Mouse (Mus musculus): Measurements from ENCODE around the gene Ralbp1. TPM values are rescaled to one million over a fixed set of nuclear protein-coding genes. Genes with fewer than 3 reads are reported as not detected.

Ralbp1 gene
- total RNA-seq, 2 experiments from 2014 or later: 30.7 to 38.1 TPM

DNA sequence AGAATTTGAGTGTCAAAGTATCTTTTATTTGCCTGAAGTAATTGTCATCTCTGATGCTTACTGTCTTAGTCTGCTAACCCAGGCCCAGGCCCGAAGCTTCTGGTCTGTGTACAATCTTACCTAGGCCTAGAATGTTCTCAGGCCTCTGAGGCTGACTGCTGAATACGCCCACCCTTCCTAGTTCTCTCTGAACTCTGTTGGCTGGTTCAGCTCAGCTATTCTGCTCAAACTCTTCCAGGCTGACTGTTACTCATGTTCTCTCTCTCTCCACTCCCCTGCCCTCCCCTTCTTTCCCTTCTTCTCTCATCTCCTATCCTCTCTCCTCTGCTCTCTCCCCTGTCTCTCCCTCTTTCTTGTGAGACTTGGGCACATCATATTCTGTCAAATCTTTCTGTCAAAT is 79.2 kb downstream of the Ralbp1 start:
- intact Hi-C loops (cut with DNase I): no loop called here
- DNase-seq: no peak

DNA sequence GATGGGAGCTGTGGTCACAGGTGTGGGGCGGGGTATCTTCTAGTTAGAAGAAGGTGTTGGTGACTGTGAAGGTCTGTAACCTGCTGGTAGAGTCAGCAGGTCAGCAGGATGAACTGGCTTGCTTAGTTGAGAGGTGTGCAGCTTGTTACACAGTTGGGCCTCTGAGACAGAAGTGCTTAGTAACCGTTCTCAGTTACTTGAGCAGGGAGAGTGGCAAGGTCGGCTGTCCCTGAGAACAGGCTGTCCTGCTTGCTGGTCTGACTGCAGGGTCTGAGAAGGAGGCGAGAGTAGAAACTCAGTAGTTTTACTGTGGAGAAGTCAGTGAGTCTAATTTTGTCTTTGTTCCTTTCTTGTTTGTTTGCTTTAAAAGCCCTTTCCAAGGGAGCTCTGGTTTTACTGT is 79.6 kb downstream of the Ralbp1 start:
- DNase-seq: no peak
- intact Hi-C loops (cut with DNase I): no loop called here

DNA sequence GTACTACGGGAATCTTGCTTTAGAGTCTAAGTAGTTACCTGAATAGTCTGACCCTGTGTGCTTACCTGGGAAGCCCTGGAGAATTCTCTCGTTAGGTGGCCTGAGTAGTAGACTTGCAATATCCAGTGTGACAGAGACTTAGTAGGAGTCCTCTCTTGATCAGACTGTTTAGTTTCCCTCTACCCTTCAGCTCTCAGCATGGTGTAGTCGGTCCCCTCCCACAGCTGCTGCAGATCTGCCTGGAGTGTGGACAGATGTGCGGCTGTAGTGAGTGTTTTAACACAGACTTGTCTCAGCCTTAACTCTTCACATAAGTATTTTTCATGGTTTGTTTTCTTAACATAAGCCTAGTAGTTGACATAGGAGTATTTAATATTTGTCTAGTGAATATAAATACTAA is 83.6 kb downstream of the Ralbp1 start:
- intact Hi-C loops (cut with DNase I): no loop called here
- DNase-seq: peak in 1 of 2 experiments; percentile 33

DNA sequence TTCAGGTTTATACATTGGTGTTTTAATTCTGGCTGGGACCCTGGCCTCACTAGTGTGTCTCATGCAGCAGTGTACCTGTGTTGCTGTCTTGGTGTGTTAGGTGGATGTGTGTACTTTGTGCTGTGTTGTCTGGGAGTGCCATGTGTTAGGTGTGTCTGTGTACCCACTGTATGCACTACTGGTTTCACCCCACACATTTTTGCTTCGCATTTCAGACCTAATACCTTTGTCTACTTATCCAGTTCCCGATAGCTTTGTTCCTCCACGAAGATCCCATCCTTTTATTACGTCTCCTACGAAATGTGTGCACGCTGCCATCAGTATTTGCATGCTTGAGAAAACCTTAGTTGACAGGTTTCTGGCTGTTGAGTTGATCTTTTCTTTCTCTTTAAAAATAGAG is 85.1 kb downstream of the Ralbp1 start:
- no peak for DNase-seq
- intact Hi-C loops (cut with DNase I): no loop called here

DNA sequence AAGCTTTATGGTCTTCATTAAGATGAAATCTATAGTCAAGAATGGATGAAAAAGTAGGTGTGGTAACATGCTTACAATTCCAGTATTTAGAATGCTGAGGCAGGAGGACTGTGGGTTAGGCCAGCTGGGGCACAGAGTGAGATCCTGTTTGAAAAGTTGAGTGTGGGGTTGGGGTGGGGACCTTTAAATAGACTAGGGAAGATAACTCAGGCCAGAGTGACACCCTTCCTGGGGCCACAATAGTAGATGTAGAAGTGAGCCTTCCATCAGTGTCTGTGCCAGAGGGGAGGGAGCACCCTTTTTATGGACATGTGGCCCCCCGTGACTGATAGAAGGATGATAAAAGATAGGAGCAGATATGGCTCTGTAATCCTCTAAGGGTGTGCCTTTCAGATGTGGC is 86.2 kb downstream of the Ralbp1 start:
- no peak for DNase-seq
- intact Hi-C loops (cut with DNase I): no loop called here

DNA sequence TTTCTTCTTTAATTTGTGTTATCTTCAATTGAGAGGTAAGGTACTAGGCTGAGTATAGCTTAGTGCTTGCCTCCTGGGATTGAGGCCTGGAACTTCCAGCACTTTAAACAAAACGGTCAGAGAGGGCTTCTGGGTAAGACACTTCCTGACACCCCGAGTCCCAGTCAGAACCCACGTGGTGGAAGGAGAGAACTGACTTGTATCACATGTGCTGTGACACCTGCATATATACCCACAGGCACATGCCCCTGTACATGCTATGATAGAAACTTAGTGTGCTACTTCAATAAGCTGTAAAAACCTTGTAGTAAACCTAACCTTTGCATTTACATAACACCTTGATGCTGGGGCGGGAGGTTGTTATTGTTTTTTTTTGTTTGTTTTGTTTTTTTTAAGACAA is 87.2 kb downstream of the Ralbp1 start:
- intact Hi-C loops (cut with DNase I): no loop called here
- DNase-seq: no peak

Other genes starting within 250 kb of the Ralbp1 start
- under 1 TPM; 0.15 to 0.19 TPM for gene Txndc2, start 243.6 kb downstream of the Ralbp1 start, total RNA-seq (2021)
- 10 to 100 TPM; 42.9 to 46.5 TPM for gene Rab31, start 113.0 kb downstream of the Ralbp1 start, total RNA-seq (2021)
- gene Ppp4r1, start 103.2 kb downstream of the Ralbp1 start, total RNA-seq (2021): 10 to 100 TPM; 73.8 to 81.2 TPM
- 10 to 100 TPM; 67.5 to 71.5 TPM for gene Twsg1, start 65.4 kb upstream of the Ralbp1 start, total RNA-seq (2021)
- gene Ankrd12, start 191.3 kb upstream of the Ralbp1 start, total RNA-seq (2021): 10 to 100 TPM; 16.6 to 18.6 TPM
- 1,000 to 10,000 TPM in 1 of 2 experiments, 100 to 1,000 TPM in 1; 990 to 1,025 TPM for gene Ndufv2, start 215.8 kb upstream of the Ralbp1 start, total RNA-seq (2021)
- 10 to 100 TPM; 22.6 to 25.8 TPM for gene Washc1, start 225.7 kb upstream of the Ralbp1 start, total RNA-seq (2021)
- 1 to 10 TPM; 2.9 to 4.3 TPM for gene Ddx11, start 237.7 kb upstream of the Ralbp1 start, total RNA-seq (2021)

Data from heart, postnatal 10 days (tissue).